Mouse (Mus musculus): Measurements from ENCODE around the gene Popdc2.

GRCm38 (mm10) chr16:38403639-38404038 is 41.6 kb downstream of the Popdc2 start:
- TF ChIP-seq POLR2A (IDR thresholded peaks at IDR 0.05; ENCODE audit: insufficient read depth, low read depth, low read length) (no peak), CTCF (IDR thresholded peaks at IDR 0.05; ENCODE audit: insufficient read depth, low read depth, low read length) (no peak)
